Mouse (Mus musculus) heart, adult 2 months (tissue): Measurements from ENCODE around the gene Cytip.

Experiments
- CTCF ChIP-seq: fragments of 200-600 bp; IDR thresholded peaks from 2 replicates; pipeline ENCODE4 v1.8.1; 2022; ENCODE audit warnings: antibody characterized with exemption, mild to moderate bottlenecking, moderate library complexity
- EP300 ChIP-seq: fragments of 200-500 bp; IDR thresholded peaks from 2 replicates; pipeline ENCODE4 v1.6.1; 2011; ENCODE audit warnings: low read depth, low read length, control low read depth; ENCODE audit not compliant: insufficient read depth
- POLR2A ChIP-seq: fragments of 200-500 bp; IDR thresholded peaks from 2 replicates; pipeline ENCODE4 v1.6.1; 2011; ENCODE audit warnings: mild to moderate bottlenecking, low read depth, low read length, control low read depth; ENCODE audit not compliant: insufficient read depth

GRCm38 (mm10) chr2:58180776-58181175 lies 14.6 kb downstream of the Cytip start:
- TF ChIP-seq CTCF (no peak), POLR2A (no peak), EP300 (no peak)
